Mouse (Mus musculus): Measurements from ENCODE around the gene Tas2r137. TPM values are rescaled to one million over a fixed set of nuclear protein-coding genes. Genes with fewer than 3 reads are reported as not detected.

Tas2r137 gene
- polyA plus RNA-seq (2016; fragmentation: Nextera tagmentation; extraction: Ambion mirVana), result not detected in 2 replicates

DNA sequence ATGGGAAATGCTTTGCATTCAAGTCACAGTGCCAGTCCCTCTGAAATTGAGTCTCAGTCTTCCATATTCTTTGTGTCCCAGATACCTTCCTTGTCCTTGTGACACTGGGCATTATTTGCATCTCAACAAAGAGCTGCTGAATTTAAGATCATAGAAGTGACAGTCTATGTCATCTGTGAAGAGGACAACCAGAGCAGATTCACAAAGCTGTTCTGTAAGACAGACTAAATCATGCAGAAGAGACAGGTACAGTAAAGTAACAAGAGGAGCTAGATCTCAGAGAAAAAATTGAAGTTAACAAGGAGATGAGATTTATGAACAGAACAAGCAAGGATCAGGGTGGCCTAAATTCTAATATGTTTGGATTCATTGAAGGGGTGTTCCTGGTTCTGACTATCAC lies at the start of gene Tas2r137:
Gene Tas2r137, plus strand, starts transcription at position 301 of the 400 bp plus-strand sequence.
- no peak for ATAC-seq (ENCODE audit: low FRiP score)
- no peaks in the 10 kb centered on the region for H3K9me3 ChIP-seq (replicated peaks)
- H3K27ac ChIP-seq, result no peak within 1 kb of the TSS
- H3K9ac ChIP-seq, result no peak within 1 kb of the TSS
- H3K4me2 ChIP-seq (replicated peaks), result no peak within 1 kb of the TSS
- no peaks in the 10 kb centered on the region for H3K4me1 ChIP-seq
- H3K4me3 ChIP-seq, result no peak within 1 kb of the TSS
- H3K36me3 ChIP-seq, result no peaks in the 10 kb centered on the region
- no peaks in the 10 kb centered on the region for H3K27me3 ChIP-seq

GRCm38 (mm10) chr6:40441276-40441675 lies 49.8 kb upstream of the Tas2r137 start:
- WGBS, result 72% methylated on average over 3 of the region's 3 CpGs
- H3K27me3 ChIP-seq, result peaks cover 13% of the 10 kb centered on the region
- no peak overlapping the region for H3K4me2 ChIP-seq (replicated peaks)

DNA sequence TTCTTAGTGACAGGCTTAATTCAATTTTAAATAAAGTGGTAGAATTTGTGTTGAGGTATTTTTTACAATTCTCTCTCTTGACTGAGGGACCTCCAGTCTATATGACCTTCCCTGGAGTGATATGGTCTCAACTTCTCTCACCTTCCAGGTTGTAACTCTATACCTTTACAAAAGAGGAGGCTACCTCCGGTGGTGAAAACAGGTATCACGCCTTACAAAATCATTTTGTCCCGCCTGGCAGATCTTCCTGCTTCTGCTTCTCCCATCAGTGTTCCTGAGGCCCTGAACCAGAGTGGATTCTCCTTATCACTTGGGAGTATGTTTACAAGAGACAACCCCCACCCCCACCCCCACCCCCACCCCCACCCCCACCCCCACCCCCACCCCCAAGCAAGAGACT lies 49.3 kb upstream of the Tas2r137 start:
- Histone ChIP-seq H3K27me3 (peaks cover 13% of the 10 kb centered on the region), H3K27ac (no peak overlapping the region), H3K4me2 (replicated peaks) (no peak overlapping the region), H3K4me3 (no peak overlapping the region), H3K9ac (no peak overlapping the region), H3K4me1 (no peaks in the 10 kb centered on the region), H3K36me3 (no peaks in the 10 kb centered on the region), H3K9me3 (replicated peaks) (no peaks in the 10 kb centered on the region)
- no peak for ATAC-seq (ENCODE audit: low FRiP score)
- WGBS, result 54% methylated on average over 3 of the region's 3 CpGs

More at GRCm38 (mm10) chr6:40441276-40441675, 49.8 kb upstream of the Tas2r137 start:
- ATAC-seq (ENCODE audit: low FRiP score), result no peak
- no peak overlapping the region for H3K27ac ChIP-seq
- no peak overlapping the region for H3K9ac ChIP-seq
- no peaks in the 10 kb centered on the region for H3K36me3 ChIP-seq
- H3K4me1 ChIP-seq, result no peaks in the 10 kb centered on the region
- H3K4me3 ChIP-seq, result no peak overlapping the region
- no peaks in the 10 kb centered on the region for H3K9me3 ChIP-seq (replicated peaks)

- no peaks in the 10 kb centered on the region for H3K4me1 ChIP-seq
- WGBS, result 39% methylated on average over 10 of the region's 10 CpGs
- no peak for ATAC-seq (ENCODE audit: low FRiP score)
Measured at GRCm38 (mm10) chr6:40443281-40443928, 47.6 kb upstream of the Tas2r137 start.

GRCm38 (mm10) chr6:40448626-40449025 lies 42.4 kb upstream of the Tas2r137 start:
- H3K4me2 ChIP-seq (replicated peaks), result no peak overlapping the region
- no peaks in the 10 kb centered on the region; the same call in 1 of the 2 replicates for H3K27me3 ChIP-seq
- H3K4me3 ChIP-seq, result no peak overlapping the region
- no peak overlapping the region for H3K9ac ChIP-seq
- H3K4me1 ChIP-seq, result no peaks in the 10 kb centered on the region
- ATAC-seq (ENCODE audit: low FRiP score), result no peak
- H3K9me3 ChIP-seq (replicated peaks), result no peaks in the 10 kb centered on the region
- no peaks in the 10 kb centered on the region for H3K36me3 ChIP-seq
- no peak overlapping the region for H3K27ac ChIP-seq

More at GRCm38 (mm10) chr6:40443281-40443928, 47.6 kb upstream of the Tas2r137 start:
- Histone ChIP-seq H3K27ac (no peak overlapping the region), H3K9ac (no peak overlapping the region), H3K9me3 (replicated peaks) (no peaks in the 10 kb centered on the region), H3K4me2 (replicated peaks) (no peak overlapping the region), H3K36me3 (no peaks in the 10 kb centered on the region), H3K27me3 (peaks cover 6% of the 10 kb centered on the region), H3K4me3 (no peak overlapping the region)

DNA sequence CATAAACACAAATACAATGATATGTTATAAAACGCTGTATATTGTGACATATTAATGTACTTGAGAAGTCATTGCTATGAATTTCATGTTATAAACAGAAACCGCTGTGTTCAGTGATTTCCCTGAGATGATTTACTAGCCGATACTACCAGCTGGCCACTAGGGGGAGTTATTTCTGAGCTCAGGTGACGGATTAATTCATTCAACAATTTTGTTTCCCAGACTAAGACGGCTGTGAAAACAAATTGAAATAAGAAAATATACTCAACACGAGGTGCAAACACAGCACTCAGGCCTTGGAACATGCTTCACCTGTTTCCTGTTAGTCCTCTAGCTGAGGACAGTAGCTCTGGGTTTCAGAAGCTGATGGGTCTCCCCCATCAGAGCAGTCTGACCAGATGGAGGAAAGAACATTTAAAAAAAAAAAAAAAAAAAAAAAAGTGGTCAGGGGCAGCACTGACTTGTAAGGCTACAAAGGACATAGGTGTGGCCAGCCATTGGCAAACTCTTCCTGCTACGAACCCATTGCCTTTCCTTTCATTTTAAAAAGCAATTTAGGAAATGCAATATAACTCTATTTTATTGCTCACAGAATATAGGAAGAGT lies 36.5 kb upstream of the Tas2r137 start:
- Histone ChIP-seq H3K4me1 (no peaks in the 10 kb centered on the region), H3K9ac (no peak overlapping the region), H3K4me3 (no peak overlapping the region), H3K9me3 (replicated peaks) (no peaks in the 10 kb centered on the region), H3K27ac (no peak overlapping the region), H3K36me3 (no peaks in the 10 kb centered on the region), H3K4me2 (replicated peaks) (no peak overlapping the region), H3K27me3 (no peaks in the 10 kb centered on the region)
- ATAC-seq (ENCODE audit: low FRiP score), result no peak
- 23% methylated on average over 7 of the region's 7 CpGs for whole genome bisulfite sequencing

- Histone ChIP-seq H3K9me3 (replicated peaks) (no peaks in the 10 kb centered on the region), H3K27ac (no peak overlapping the region), H3K4me3 (no peak overlapping the region), H3K4me1 (no peaks in the 10 kb centered on the region), H3K36me3 (no peaks in the 10 kb centered on the region), H3K9ac (no peak overlapping the region), H3K27me3 (no peaks in the 10 kb centered on the region), H3K4me2 (replicated peaks) (no peak overlapping the region)
- ATAC-seq (ENCODE audit: low FRiP score), result no peak
- 50% methylated on average over 6 of the region's 6 CpGs for WGBS
Measured at GRCm38 (mm10) chr6:40465710-40466109, 25.3 kb upstream of the Tas2r137 start.

GRCm38 (mm10) chr6:40470916-40471719 lies 19.9 kb upstream of the Tas2r137 start, which contains the start of gene Ssbp1:
Gene Ssbp1 (plus strand): TSS chr6:40471352.
- H3K4me1 ChIP-seq, result peaks cover 9% of the 10 kb centered on the region
- under 1% methylated on average over 54 of the region's 54 CpGs for WGBS
- H3K4me2 ChIP-seq (replicated peaks), result peak within 1 kb of the TSS; percentile 69
- H3K27ac ChIP-seq, result peak within 1 kb of the TSS; percentile 94
- ATAC-seq (ENCODE audit: low FRiP score), result peak; percentile 96
- H3K4me3 ChIP-seq, result peak within 1 kb of the TSS; percentile 80
- peak within 1 kb of the TSS; percentile 89 for H3K9ac ChIP-seq
- H3K9me3 ChIP-seq (replicated peaks), result no peaks in the 10 kb centered on the region
- H3K36me3 ChIP-seq, result peaks cover 27% of the 10 kb centered on the region
- H3K27me3 ChIP-seq, result no peaks in the 10 kb centered on the region

GRCm38 (mm10) chr6:40471720-40472010 lies 19.4 kb upstream of the Tas2r137 start:
- peak overlapping the region; percentile 69 for H3K4me2 ChIP-seq (replicated peaks)
- H3K4me3 ChIP-seq, result peak overlapping the region; percentile 80
- peak; percentile 12 for ATAC-seq (ENCODE audit: low FRiP score)
- H3K9me3 ChIP-seq (replicated peaks), result no peaks in the 10 kb centered on the region
- H3K9ac ChIP-seq, result peak overlapping the region; percentile 89
- peak overlapping the region; percentile 94 for H3K27ac ChIP-seq
- H3K27me3 ChIP-seq, result no peaks in the 10 kb centered on the region
- 1% methylated on average over 7 of the region's 7 CpGs for WGBS
- H3K36me3 ChIP-seq, result peaks cover 31% of the 10 kb centered on the region
- peaks cover 9% of the 10 kb centered on the region for H3K4me1 ChIP-seq

GRCm38 (mm10) chr6:40476132-40476531 lies 14.9 kb upstream of the Tas2r137 start:
- Histone ChIP-seq H3K4me1 (peaks cover 9% of the 10 kb centered on the region), H3K9ac (no peak overlapping the region), H3K27ac (no peak overlapping the region), H3K4me3 (no peak overlapping the region), H3K4me2 (replicated peaks) (no peak overlapping the region), H3K36me3 (peaks cover 52% of the 10 kb centered on the region), H3K27me3 (no peaks in the 10 kb centered on the region), H3K9me3 (replicated peaks) (no peaks in the 10 kb centered on the region)
- WGBS, result 92% methylated on average over 4 of the region's 4 CpGs
- no peak for ATAC-seq (ENCODE audit: low FRiP score)

- Histone ChIP-seq H3K9me3 (replicated peaks) (no peaks in the 10 kb centered on the region), H3K27me3 (no peaks in the 10 kb centered on the region), H3K4me1 (no peaks in the 10 kb centered on the region), H3K4me3 (no peak overlapping the region), H3K27ac (no peak overlapping the region), H3K9ac (no peak overlapping the region), H3K36me3 (peaks cover 66% of the 10 kb centered on the region), H3K4me2 (replicated peaks) (no peak overlapping the region)
- no peak for ATAC-seq (ENCODE audit: low FRiP score)
- WGBS, result 95% methylated on average over 1 of the region's 1 CpGs
Measured at GRCm38 (mm10) chr6:40479705-40480104, 11.3 kb upstream of the Tas2r137 start.

- no peak overlapping the region for H3K27ac ChIP-seq
- peaks cover 51% of the 10 kb centered on the region for H3K36me3 ChIP-seq
- H3K9me3 ChIP-seq (replicated peaks), result no peaks in the 10 kb centered on the region
- no peak overlapping the region for H3K4me3 ChIP-seq
- H3K4me2 ChIP-seq (replicated peaks), result no peak overlapping the region
- H3K4me1 ChIP-seq, result no peaks in the 10 kb centered on the region
- no peak overlapping the region for H3K9ac ChIP-seq
- no peaks in the 10 kb centered on the region for H3K27me3 ChIP-seq
- no peak for ATAC-seq (ENCODE audit: low FRiP score)
- 93% methylated on average over 5 of the region's 5 CpGs for WGBS
Measured at GRCm38 (mm10) chr6:40482318-40482717, 8.7 kb upstream of the Tas2r137 start.
